Mouse (Mus musculus) limb, embryonic 13.5 days (tissue): ENCODE results near the gene Bmi1. TPM values are rescaled to one million over a fixed set of nuclear protein-coding genes. Genes with fewer than 3 reads are reported as not detected.

Experiments
- ATAC-seq: fragments of 200-750 bp; cut with Nextera tagmentation; 2 replicates; pipeline ENCODE4 v1.8.0; 2017; ENCODE audit warnings: low read depth, moderate number of reproducible peaks, moderate TSS enrichment; ENCODE audit not compliant: low FRiP score
- H3K27ac ChIP-seq: fragments of 300-500 bp; sonication (generic); 2 replicates; pipeline ENCODE4 v1.5.1; 2015; ENCODE audit warnings: inconsistent platforms, mild to moderate bottlenecking, moderate library complexity
- H3K27me3 ChIP-seq: fragments of 300-500 bp; sonication (generic); 2 replicates; pipeline ENCODE4 v1.6.1; 2015; ENCODE audit warnings: mild to moderate bottlenecking, inconsistent platforms
- H3K36me3 ChIP-seq: fragments of 300-500 bp; sonication (generic); 2 replicates; pipeline ENCODE4 v1.6.1; 2015; ENCODE audit warnings: inconsistent platforms, mild to moderate bottlenecking, moderate library complexity
- H3K4me1 ChIP-seq: fragments of 300-500 bp; sonication (generic); 2 replicates; pipeline ENCODE4 v1.6.1; 2015; ENCODE audit warnings: inconsistent platforms
- H3K4me2 ChIP-seq: fragments of 300-500 bp; sonication (generic); replicated peaks from 2 replicates; pipeline ENCODE4 v1.6.1; 2015; ENCODE audit warnings: inconsistent platforms, mild to moderate bottlenecking, moderate library complexity
- H3K4me3 ChIP-seq: fragments of 300-500 bp; sonication (generic); 2 replicates; pipeline ENCODE4 v1.5.1; 2015; ENCODE audit warnings: moderate library complexity, mild to moderate bottlenecking, inconsistent platforms
- H3K9ac ChIP-seq: fragments of 300-500 bp; sonication (generic); 2 replicates; pipeline ENCODE4 v1.6.1; 2015; ENCODE audit warnings: mild to moderate bottlenecking, inconsistent platforms
- H3K9me3 ChIP-seq: fragments of 300-500 bp; sonication (generic); 2 replicates; pipeline ENCODE4 v1.6.1; 2016; ENCODE audit warnings: inconsistent platforms
- WGBS: fragments of 180-500 bp; shearing (Covaris S2); methylation state at CpG from one replicate; pipeline ENCODE4 v1.1.7; 2015; 5-methylcytosine and 5-hydroxymethylcytosine counted together
- polyA plus RNA-seq: library from polyadenylated mRNA; unstranded; fragments of >200 nt; fragmentation: Nextera tagmentation; extraction: Ambion mirVana; gene quantifications from 2 replicates; pipeline ENCODE4 v1.2.1, GENCODE M21; 2015

Gene Bmi1
- polyA plus RNA-seq, 1 experiment from 2014 or later, result 23.3 TPM

- no peak overlapping the region for H3K4me3 ChIP-seq
- 48% methylated on average over 5 of the region's 5 CpGs for WGBS
These were observed 57.7 kb downstream of the Bmi1 start for GRCm38 (mm10) chr2:18734394-18735127.

More at GRCm38 (mm10) chr2:18734394-18735127, 57.7 kb downstream of the Bmi1 start:
- H3K9me3 ChIP-seq, result no peaks in the 10 kb centered on the region
- H3K27me3 ChIP-seq, result no peaks in the 10 kb centered on the region
- no peak overlapping the region for H3K27ac ChIP-seq
- H3K36me3 ChIP-seq, result no peaks in the 10 kb centered on the region
- no peak overlapping the region for H3K4me2 ChIP-seq
- H3K4me1 ChIP-seq, result no peaks in the 10 kb centered on the region
- no peak overlapping the region for H3K9ac ChIP-seq
- ATAC-seq, result no peak

Other genes starting within 250 kb of the Bmi1 start
- 243 and 250 TPM in 2 replicates for gene Commd3, start 4.6 kb upstream of the Bmi1 start, polyA plus RNA-seq
- 0.13 TPM in 1 of 2 replicates, not detected in the other for gene Spag6, start 17.0 kb downstream of the Bmi1 start, polyA plus RNA-seq